Mouse (Mus musculus) bone marrow, adult 2 months (tissue): ENCODE results near the gene Clcn7.

Experiments used
- CTCF ChIP-seq: fragments of 200-500 bp; IDR thresholded peaks from 2 replicates; pipeline ENCODE4 v1.5.1; 2011; ENCODE audit warnings: low read length, control low read depth; ENCODE audit not compliant: control insufficient read depth, insufficient read depth
- POLR2A ChIP-seq: fragments of 200-500 bp; IDR thresholded peaks from 2 replicates; pipeline ENCODE4 v1.6.1; 2011; ENCODE audit warnings: low read depth, mild to moderate bottlenecking, control low read depth, low read length, borderline replicate concordance; ENCODE audit not compliant: control insufficient read depth

- TF ChIP-seq POLR2A (no peak), CTCF (no peak)
Measured at GRCm38 (mm10) chr17:25189091-25189490, 55.9 kb downstream of the Clcn7 start.
